Mouse (Mus musculus): ENCODE measurements around the gene Rnf135. TPM values are rescaled to one million over a fixed set of nuclear protein-coding genes. Genes with fewer than 3 reads are reported as not detected.

Gene Rnf135
- polyA plus RNA-seq (2017; shearing (Covaris generic)) = 10 to 100 TPM in 1 of 2 experiments, 1 to 10 TPM in 1; 8.6 to 11.3 TPM

GRCm38 (mm10) chr11:80183705-80184255 lies at the start of gene Rnf135:
Rnf135 (plus strand) TSS chr11:80183851.

GRCm38 (mm10) chr11:80141825-80142521 lies 41.7 kb upstream of the Rnf135 start, which contains the start of gene Tefm:
Tefm (minus strand) TSS chr11:80142175.

GRCm38 (mm10) chr11:80153857-80154495 lies 29.7 kb upstream of the Rnf135 start, which contains the start of gene Adap2:
Adap2 (plus strand) TSS chr11:80154105.

GRCm38 (mm10) chr11:80208860-80209800 lies 25.5 kb downstream of the Rnf135 start, which contains the start of gene Rhot1:
Rhot1 (plus strand) TSS chr11:80209019.

Other genes with a start within 250 kb of the Rnf135 start
- 10 to 100 TPM; 44.6 to 48.8 TPM for gene Utp6, start 221.5 kb upstream of the Rnf135 start, polyA plus RNA-seq (2017; shearing (Covaris generic))
- gene Suz12, start 190.7 kb upstream of the Rnf135 start, polyA plus RNA-seq (2017; shearing (Covaris generic)) = 10 to 100 TPM; 55.4 to 69.1 TPM
- gene Crlf3, start 102.9 kb upstream of the Rnf135 start, polyA plus RNA-seq (2017; shearing (Covaris generic)) = 100 to 1,000 TPM; 319 to 360 TPM
- 1 to 10 TPM; 7.4 to 7.5 TPM for gene Atad5, start 94.5 kb upstream of the Rnf135 start, polyA plus RNA-seq (2017; shearing (Covaris generic))
- 10 to 100 TPM; 15.4 to 23.8 TPM for gene Tefm, start 41.7 kb upstream of the Rnf135 start, polyA plus RNA-seq (2017; shearing (Covaris generic))
- 1 to 10 TPM in 1 of 2 experiments, under 1 TPM in 1; 0.97 to 1.8 TPM for gene Adap2, start 29.7 kb upstream of the Rnf135 start, polyA plus RNA-seq (2017; shearing (Covaris generic))
- gene Rhot1, start 25.2 kb downstream of the Rnf135 start, polyA plus RNA-seq (2017; shearing (Covaris generic)) = 10 to 100 TPM; 42.1 to 43.6 TPM
- 1 to 10 TPM in 1 of 2 experiments, under 1 TPM in 1; 0.87 to 1.7 TPM for gene Rhbdl3, start 117.1 kb downstream of the Rnf135 start, polyA plus RNA-seq (2017; shearing (Covaris generic))
- gene 5730455P16Rik, start 194.2 kb downstream of the Rnf135 start, polyA plus RNA-seq (2017; shearing (Covaris generic)) = 10 to 100 TPM; 14.3 TPM
- 100 to 1,000 TPM; 235 to 249 TPM for gene Zfp207, start 199.4 kb downstream of the Rnf135 start, polyA plus RNA-seq (2017; shearing (Covaris generic))
- 100 to 1,000 TPM; 159 to 183 TPM for gene Psmd11, start 244.8 kb downstream of the Rnf135 start, polyA plus RNA-seq (2017; shearing (Covaris generic))